8 mouse cellular contexts compared by ENCODE assay signal in the genomic region with DNA sequence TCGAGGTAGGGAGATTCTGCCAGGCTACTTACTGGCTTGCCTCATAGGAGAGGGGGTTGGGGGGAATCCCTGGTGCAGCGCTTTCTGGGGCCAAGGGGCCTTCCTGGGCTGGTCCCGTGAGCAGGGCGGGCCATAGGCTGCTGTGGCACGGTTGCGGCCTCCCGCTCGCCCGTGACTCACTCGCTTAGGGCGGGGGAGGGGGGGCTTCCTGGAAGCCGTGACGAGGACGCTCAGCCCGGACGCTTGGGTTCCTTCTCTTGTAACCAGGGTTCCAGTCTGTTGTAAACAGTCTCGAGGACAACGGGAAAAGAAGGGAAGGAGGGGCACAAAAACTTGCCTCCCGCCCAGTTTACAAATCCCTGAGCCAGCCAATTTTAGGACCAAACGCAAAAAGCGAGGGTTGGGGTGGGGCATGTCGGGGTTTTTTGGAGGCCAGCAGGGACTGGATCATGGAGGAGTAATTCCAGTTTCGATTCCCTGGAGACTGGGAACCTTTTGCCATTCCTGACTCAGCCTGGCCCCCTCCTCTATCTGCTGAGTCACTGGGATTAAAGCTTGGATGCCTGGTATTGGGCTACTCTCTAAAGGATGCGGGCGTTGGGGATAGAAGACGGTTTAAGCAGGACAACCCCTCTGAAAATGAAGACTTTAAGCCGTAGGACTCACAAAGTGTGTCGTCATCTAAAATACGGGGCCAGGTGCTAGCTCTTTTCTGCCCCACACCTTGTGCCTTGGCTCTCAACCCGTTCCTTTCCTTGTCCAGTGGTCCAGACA. TPM values are rescaled to one million over a fixed set of nuclear protein-coding genes. Genes with fewer than 3 reads are reported as not detected.
DNase-seq lines count a peak whose midpoint lies in the region; TF ChIP-seq lines count a peak whose summit lies in the region.

No protein-coding gene starts in this region.

- H3K9ac ChIP-seq in MEL (ENCODE audit: control insufficient read depth, low read depth, low read length, poor library complexity, severe bottlenecking) = peak overlapping the region; percentile 74
- H3K9ac ChIP-seq in heart, adult 2 months (ENCODE audit: low read depth, low read length) = peak overlapping the region; percentile 76

- peaks cover 6 to 29% of the 10 kb centered on the region in 2 experiments for H3K4me1 ChIP-seq in MEL (ENCODE audit: control insufficient read depth in 1 of 2, insufficient read depth in 2 of 2, low read length in 2 of 2)
- peaks cover 19% of the 10 kb centered on the region for H3K4me1 ChIP-seq in heart, adult 2 months (ENCODE audit: control insufficient read depth, insufficient read depth, low read length)
- peaks cover 30% of the 10 kb centered on the region for H3K4me1 ChIP-seq in kidney, adult 2 months (ENCODE audit: control insufficient read depth, insufficient read depth, low read length)

- no peaks in the 10 kb centered on the region for H3K27me3 ChIP-seq in MEL (ENCODE audit: control insufficient read depth in 1 of 2, insufficient read depth in 2 of 2, low read length in 2 of 2)
- H3K27me3 ChIP-seq in heart, adult 2 months (ENCODE audit: control insufficient read depth, insufficient read depth, low read length) = no peaks in the 10 kb centered on the region
- H3K27me3 ChIP-seq in kidney, adult 2 months (replicated peaks; ENCODE audit: control insufficient read depth, insufficient read depth, low read length) = no peaks in the 10 kb centered on the region

- peak; percentile 84 for DNase-seq in MEL (ENCODE audit: low read depth, low spot score)
- DNase-seq in c-Kit-positive CD71-positive TER-119-negative erythroid progenitor cells, embryonic 14.5 days (ENCODE audit: low read depth) = peak; percentile 83
- peak; percentile 89 to 94 for DNase-seq in heart, adult 2 months
- DNase-seq in kidney, adult 2 months = peak; percentile 87
- DNase-seq in lung, postnatal 10 days = peak; percentile 92
- peak; percentile 78 for DNase-seq in ovary, postnatal 36 days (ENCODE audit: low spot score)
- DNase-seq in yolk sac, embryonic 10.5 days (ENCODE audit: low spot score) = peak; percentile 84
- no peak for DNase-seq in layer of hippocampus, adult 9-11 months

- peak overlapping the region; percentile 57 to 85 for H3K4me3 ChIP-seq in MEL (ENCODE audit: control insufficient read depth in 1 of 2, insufficient read depth in 1 of 2, low read depth in 2 of 2, low read length in 2 of 2)
- H3K4me3 ChIP-seq in heart, adult 2 months = peak overlapping the region; percentile 58
- H3K4me3 ChIP-seq in kidney, adult 2 months (ENCODE audit: insufficient read depth, low read depth, low read length) = peak overlapping the region; percentile 43

- no peak for TF ChIP-seq CTCF in MEL (IDR thresholded peaks at IDR 0.05 in 2 of 3, conservative IDR thresholded peaks at IDR 0.05 in 1 of 3; ENCODE audit: control insufficient read depth in 1 of 3, insufficient read depth in 1 of 3, low read depth in 2 of 3, low read length in 3 of 3, poor library complexity in 1 of 3, severe bottlenecking in 1 of 3)
- no peak for TF ChIP-seq CTCF in heart, adult 2 months (IDR thresholded peaks at IDR 0.05)
- no peak for TF ChIP-seq CTCF in kidney, adult 2 months (conservative IDR thresholded peaks at IDR 0.05; ENCODE audit: insufficient read depth, insufficient read length, low read depth, low read length)

- peak in 1 of 2 experiments; percentile 26; a peak in 1 of 4 replicates for TF ChIP-seq POLR2A in MEL (IDR thresholded peaks at IDR 0.05; ENCODE audit: control insufficient read depth in 1 of 2, insufficient read depth in 1 of 2, low read depth in 1 of 2, low read length in 2 of 2, poor library complexity in 1 of 2)
- peak; percentile 66 for TF ChIP-seq POLR2A in heart, adult 2 months (IDR thresholded peaks at IDR 0.05; ENCODE audit: insufficient read depth, low read depth, low read length)
- TF ChIP-seq POLR2A in kidney, adult 2 months (IDR thresholded peaks at IDR 0.05; ENCODE audit: low read depth, low read length) = no peak

- no peak for TF ChIP-seq RAD21 in MEL (IDR thresholded peaks at IDR 0.05; ENCODE audit: low read depth, low read length)

- under 1% methylated on average over 30 of the region's 30 CpGs for WGBS in heart, adult 2 months
- WGBS in kidney, adult 2 months = 9% methylated on average over 30 of the region's 30 CpGs

- H3K79me2 ChIP-seq in MEL (ENCODE audit: control insufficient read depth, insufficient read depth, low read length, poor library complexity) = peaks cover 3% of the 10 kb centered on the region
- H3K79me2 ChIP-seq in heart, adult 2 months (replicated peaks; ENCODE audit: control insufficient read depth, insufficient read depth, low read length) = no peaks in the 10 kb centered on the region; the same call in 1 of the 2 replicates

- peaks cover 0 to 17% of the 10 kb centered on the region in 2 experiments; a peak in 2 of 4 replicates for H3K36me3 ChIP-seq in MEL (ENCODE audit: control insufficient read depth in 1 of 2, insufficient read depth in 2 of 2, low read length in 2 of 2)
- H3K36me3 ChIP-seq in heart, adult 2 months (ENCODE audit: control insufficient read depth, insufficient read depth, low read length) = peaks cover 5% of the 10 kb centered on the region; the same call in 1 of the 2 replicates
- H3K36me3 ChIP-seq in kidney, adult 2 months (ENCODE audit: control insufficient read depth, insufficient read depth, low read length) = peaks cover 8% of the 10 kb centered on the region

- intact Hi-C loops in heart, adult 2 months (cut with DNase I) = loop anchor here (5.0 kb wide), 1 partner anchor 431 kb away; no protein-coding TSS in a partner anchor

- H3K9me3 ChIP-seq in MEL (replicated peaks; ENCODE audit: insufficient read depth, low read length) = no peaks in the 10 kb centered on the region

- no peak; a peak in 1 of 4 replicates for TF ChIP-seq EP300 in MEL (IDR thresholded peaks at IDR 0.05; ENCODE audit: low read depth in 1 of 2, low read length in 2 of 2)
- TF ChIP-seq EP300 in heart, adult 2 months (IDR thresholded peaks at IDR 0.05; ENCODE audit: insufficient read depth, low read depth, low read length) = 0 out of 2 replicates have a peak, but pooled peaks have one; percentile 63

- H3K27ac ChIP-seq in MEL (ENCODE audit: control insufficient read depth, low read depth, low read length) = peak overlapping the region; percentile 95
- peak overlapping the region; percentile 93 for H3K27ac ChIP-seq in heart, adult 2 months
- H3K27ac ChIP-seq in kidney, adult 2 months (ENCODE audit: insufficient read depth, low read depth, low read length) = peak overlapping the region; percentile 99

TF ChIP-seq in MEL, 35 proteins besides CTCF, POLR2A, EP300 and RAD21 (continues in another document):
- TF ChIP-seq MAZ (IDR thresholded peaks at IDR 0.05; ENCODE audit: low read depth, low read length) (peak; percentile 67), POLR2AphosphoS2 (IDR thresholded peaks at IDR 0.05; ENCODE audit: low read length) (no peak; the same call in 1 of the 2 replicates), ETS1 (IDR thresholded peaks at IDR 0.05; ENCODE audit: low read depth, low read length) (peak; percentile 80), ELF1 (IDR thresholded peaks at IDR 0.05; ENCODE audit: low read depth, low read length) (peak; percentile 37; the same call in 1 of the 2 replicates), USF2 (IDR thresholded peaks at IDR 0.05; ENCODE audit: borderline replicate concordance in 1 of 2, insufficient read depth in 1 of 2, low read depth in 1 of 2, low read length in 2 of 2) (no peak), E2F4 (IDR thresholded peaks at IDR 0.05; ENCODE audit: borderline replicate concordance, low read depth, low read length) (no peak), GATA1 (IDR thresholded peaks at IDR 0.05; ENCODE audit: low read depth, low read length) (no peak), SMC3 (IDR thresholded peaks at IDR 0.05; ENCODE audit: low read depth, low read length) (no peak), BHLHE40 (IDR thresholded peaks at IDR 0.05; ENCODE audit: borderline replicate concordance, low read depth, low read length) (peak; percentile 99), KAT2A (conservative IDR thresholded peaks at IDR 0.05; ENCODE audit: low read depth, low read length) (no peak), ZNF384 (IDR thresholded peaks at IDR 0.05; ENCODE audit: low read depth, low read length) (peak; percentile 5; the same call in 1 of the 2 replicates), ZKSCAN1 (IDR thresholded peaks at IDR 0.05; ENCODE audit: low read depth, low read length) (no peak)

RNA-seq across cellular contexts. Expression of a gene that starts 1.2 kb away (rescaled TPM):
- total RNA-seq in MEL (2012; rRNA removed) = 0.50 and 0.65 TPM in 2 replicates
- 1 to 10 TPM in 1 of 2 experiments, not detected in 1; 2.8 TPM for polyA plus RNA-seq in MEL (2012; ENCODE audit: insufficient read depth in 1 of 2, insufficient read length in 2 of 2, low read depth in 1 of 2, low replicate concordance in 2 of 2, missing spikeins in 1 of 2)
- total RNA-seq in heart, adult 2 months (2021) = 10 to 100 TPM; 19.4 to 26.3 TPM
- 26.1 and 28.2 TPM in 2 replicates for polyA plus RNA-seq in heart, adult 2 months (2012; rRNA removed)
- polyA plus RNA-seq in kidney, adult 2 months (2012; rRNA removed) = 24.6 and 25.5 TPM in 2 replicates

RNA-seq across cellular contexts. Expression of a gene that starts 8.8 kb away (rescaled TPM):
- total RNA-seq in MEL (2012; rRNA removed) = 1.1 and 1.8 TPM in 2 replicates
- polyA plus RNA-seq in MEL (2012; ENCODE audit: insufficient read depth in 1 of 2, insufficient read length in 2 of 2, low read depth in 1 of 2, low replicate concordance in 2 of 2, missing spikeins in 1 of 2) = 1 to 10 TPM in 1 of 2 experiments, not detected in 1; 9.2 TPM
- total RNA-seq in heart, adult 2 months (2021) = 10 to 100 TPM; 10.4 to 14.3 TPM
- polyA plus RNA-seq in heart, adult 2 months (2012; rRNA removed) = 15.9 and 16.3 TPM in 2 replicates
- polyA plus RNA-seq in kidney, adult 2 months (2012; rRNA removed) = 13.5 and 14.6 TPM in 2 replicates

RNA-seq across cellular contexts. Expression of a gene that starts 11.3 kb away (rescaled TPM):
- total RNA-seq in MEL (2012; rRNA removed) = 23.7 and 31.1 TPM in 2 replicates
- 10 to 100 TPM in 1 of 2 experiments, not detected in 1; 39.6 TPM for polyA plus RNA-seq in MEL (2012; ENCODE audit: insufficient read depth in 1 of 2, insufficient read length in 2 of 2, low read depth in 1 of 2, low replicate concordance in 2 of 2, missing spikeins in 1 of 2)
- total RNA-seq in heart, adult 2 months (2021) = 10 to 100 TPM; 20.8 to 21.5 TPM
- polyA plus RNA-seq in heart, adult 2 months (2012; rRNA removed) = 48.8 and 50.4 TPM in 2 replicates
- polyA plus RNA-seq in kidney, adult 2 months (2012; rRNA removed) = 71.9 and 72.1 TPM in 2 replicates

RNA-seq across cellular contexts. Expression of a gene that starts 11.5 kb away (rescaled TPM):
- 49.9 and 53.5 TPM in 2 replicates for total RNA-seq in MEL (2012; rRNA removed)
- 100 to 1,000 TPM in 1 of 2 experiments, 10 to 100 TPM in 1; 99.9 to 645 TPM for polyA plus RNA-seq in MEL (2012; ENCODE audit: insufficient read depth in 1 of 2, insufficient read length in 2 of 2, low read depth in 1 of 2, low replicate concordance in 2 of 2, missing spikeins in 1 of 2)
- 10 to 100 TPM; 41.3 to 42.1 TPM for total RNA-seq in heart, adult 2 months (2021)
- polyA plus RNA-seq in heart, adult 2 months (2012; rRNA removed) = 63.8 and 67.0 TPM in 2 replicates
- polyA plus RNA-seq in kidney, adult 2 months (2012; rRNA removed) = 72.6 and 78.4 TPM in 2 replicates

RNA-seq across cellular contexts. Expression of a gene that starts 30.8 kb away (rescaled TPM):
- total RNA-seq in MEL (2012; rRNA removed) = 2,133 and 2,343 TPM in 2 replicates
- 1,000 to 10,000 TPM; 1,661 to 1,740 TPM for polyA plus RNA-seq in MEL (2012; ENCODE audit: insufficient read depth in 1 of 2, insufficient read length in 2 of 2, low read depth in 1 of 2, low replicate concordance in 2 of 2, missing spikeins in 1 of 2)
- 100 to 1,000 TPM; 496 to 556 TPM for total RNA-seq in heart, adult 2 months (2021)
- polyA plus RNA-seq in heart, adult 2 months (2012; rRNA removed) = 312 and 411 TPM in 2 replicates
- polyA plus RNA-seq in kidney, adult 2 months (2012; rRNA removed) = 724 and 951 TPM in 2 replicates
